Mouse (Mus musculus): ENCODE results near the gene Cab39.

- TF ChIP-seq CTCF (conservative IDR thresholded peaks at IDR 0.05 in 1 of 2, IDR thresholded peaks at IDR 0.05 in 1 of 2; ENCODE audit: low read depth in 2 of 2, low read length in 2 of 2) (no peak), HCFC1 (IDR thresholded peaks at IDR 0.05; ENCODE audit: low read depth, low read length) (no peak), TBP (conservative IDR thresholded peaks at IDR 0.05; ENCODE audit: low read depth, low read length) (no peak), POLR2A (IDR thresholded peaks at IDR 0.05; ENCODE audit: low read depth, low read length) (no peak), POLR2AphosphoS2 (IDR thresholded peaks at IDR 0.05; ENCODE audit: low read depth, low read length) (no peak), MAFK (IDR thresholded peaks at IDR 0.05; ENCODE audit: insufficient replicate concordance, low read length) (no peak), NELFE (IDR thresholded peaks at IDR 0.05; ENCODE audit: low read depth, low read length) (no peak), EP300 (IDR thresholded peaks at IDR 0.05; ENCODE audit: low read length) (no peak), MEF2A (IDR thresholded peaks at IDR 0.05; ENCODE audit: borderline replicate concordance, low read depth, low read length) (no peak), ZKSCAN1 (IDR thresholded peaks at IDR 0.05; ENCODE audit: borderline replicate concordance, low read depth, low read length) (no peak)
Measured at GRCm38 (mm10) chr1:85802517-85802916, 9.3 kb downstream of the Cab39 start.
